Mouse (Mus musculus) embryo, embryonic 9.5 days (tissue): ENCODE measurements at regions not wholly inside any gene's neighbourhood (a gene's known extent, or its start where the extent isn't known, plus 50 kb on each side); places are given as distances from the start of the nearest gene placed in this dataset.

Experiments
- DNase-seq: peaks from one replicate; pipeline ENCODE4 v3.0.0-alpha.2; 2017; ENCODE audit errors: extremely low spot score

DNA sequence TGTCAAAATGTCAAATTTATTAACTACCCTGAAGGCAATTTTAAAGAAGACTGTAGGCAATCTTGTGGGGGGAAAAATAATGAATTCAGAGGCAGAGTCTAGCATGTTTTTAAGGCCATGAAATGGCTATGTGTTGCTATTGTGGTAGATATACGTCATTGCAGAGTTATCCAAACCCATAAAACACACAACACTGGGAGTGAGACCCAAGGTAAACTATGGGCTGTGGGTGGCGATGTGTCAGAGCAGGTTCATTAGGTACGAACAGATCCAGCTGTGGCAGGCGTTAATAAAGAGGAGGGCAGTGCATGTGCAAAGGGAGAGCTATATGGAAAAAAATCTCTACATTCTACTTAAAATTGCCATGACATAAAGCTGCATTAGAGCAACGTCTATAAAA, 189.4 kb upstream of the Btg1 start:
- DNase-seq: no peak

DNA sequence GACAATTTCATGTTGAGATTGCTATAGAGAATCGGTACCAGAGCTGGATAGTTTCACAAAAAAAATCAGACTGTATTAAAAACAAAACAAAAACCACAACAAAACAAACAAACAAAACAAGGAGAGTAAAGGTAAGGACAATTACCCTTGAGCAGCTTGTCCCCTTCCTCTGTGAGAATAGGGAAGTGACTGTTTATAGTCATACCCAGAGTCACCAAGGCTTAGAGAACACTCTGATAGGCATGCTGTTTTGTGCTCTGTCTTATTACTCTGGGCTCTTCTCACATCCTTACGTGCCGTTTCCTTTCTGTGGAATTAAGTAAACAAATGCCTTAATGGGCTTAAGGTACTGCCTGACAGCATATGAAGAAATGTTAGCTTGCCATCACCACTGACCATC, 186.7 kb upstream of the Btg1 start:
- DNase-seq: no peak

DNA sequence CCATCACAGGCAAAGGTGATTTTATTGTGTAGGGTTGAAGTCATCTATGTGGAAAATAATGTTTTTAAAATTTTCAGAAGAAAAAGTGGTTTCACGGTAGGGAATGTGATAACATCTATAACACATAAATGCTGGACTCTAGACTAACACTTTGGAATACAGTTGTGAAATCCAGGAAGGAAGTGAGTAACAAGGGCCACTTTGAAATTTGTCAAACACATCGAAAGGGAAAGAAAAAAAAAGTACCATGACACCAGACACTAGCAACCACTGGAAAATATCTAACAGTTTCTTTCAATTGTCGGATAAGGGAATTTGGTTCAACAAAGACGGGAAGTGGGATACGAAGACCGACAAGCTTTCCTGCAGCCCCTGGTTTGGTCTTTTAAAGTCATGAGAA, 181.7 kb upstream of the Btg1 start:
- DNase-seq: no peak

DNA sequence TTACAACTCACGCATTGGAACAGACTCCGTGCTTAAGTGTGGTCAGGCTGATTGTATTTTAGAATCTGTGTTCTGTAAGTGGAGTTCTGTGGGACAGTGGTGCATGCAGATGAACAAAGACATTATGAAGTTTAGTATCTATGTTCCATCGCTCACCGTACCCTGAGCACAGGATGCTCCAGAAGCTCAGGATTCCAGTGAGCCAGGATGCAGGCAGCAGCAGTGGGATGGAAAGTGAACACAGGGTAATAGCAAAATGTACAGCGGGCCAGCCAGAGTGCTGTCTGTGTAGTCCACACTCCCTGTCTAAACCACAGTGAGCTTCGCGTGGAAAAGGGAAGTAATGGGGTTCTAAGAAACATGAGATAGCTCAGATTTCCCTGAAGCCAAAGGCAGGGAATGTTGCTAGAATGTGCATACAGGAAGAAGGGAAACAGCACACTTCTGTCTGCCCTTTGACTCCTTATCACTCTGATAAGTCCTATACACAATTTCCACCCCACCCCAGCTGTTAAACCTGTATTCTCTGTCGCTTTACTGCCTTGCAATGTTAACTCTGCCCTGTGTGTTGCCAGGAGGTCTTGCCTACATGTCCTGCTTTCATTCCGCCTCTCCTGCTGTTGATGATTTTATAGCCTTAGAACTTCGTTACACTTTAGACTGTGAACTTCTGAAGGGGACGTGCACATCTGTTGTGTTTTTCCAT, 178.3 kb upstream of the Btg1 start:
- DNase-seq: no peak

DNA sequence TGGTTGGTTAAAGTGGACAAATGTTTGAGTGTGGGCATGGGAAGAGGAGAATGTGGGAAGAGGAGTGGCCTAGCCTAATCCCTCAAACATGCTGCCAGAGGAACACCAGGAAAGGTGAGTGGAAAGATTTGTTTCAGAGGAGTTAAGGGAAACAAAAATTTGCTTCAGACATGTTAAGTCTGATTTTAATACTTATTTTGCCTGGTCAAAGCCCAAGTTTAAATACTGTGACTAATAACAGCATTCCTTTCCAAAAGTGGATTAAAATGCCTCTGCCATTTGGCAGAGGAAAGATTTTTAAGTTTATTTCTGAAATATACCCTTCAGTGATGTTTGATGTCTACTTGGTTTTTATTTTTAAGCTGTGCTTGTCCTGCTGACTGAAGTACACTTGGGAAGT, 174.6 kb upstream of the Btg1 start:
- no peak for DNase-seq

DNA sequence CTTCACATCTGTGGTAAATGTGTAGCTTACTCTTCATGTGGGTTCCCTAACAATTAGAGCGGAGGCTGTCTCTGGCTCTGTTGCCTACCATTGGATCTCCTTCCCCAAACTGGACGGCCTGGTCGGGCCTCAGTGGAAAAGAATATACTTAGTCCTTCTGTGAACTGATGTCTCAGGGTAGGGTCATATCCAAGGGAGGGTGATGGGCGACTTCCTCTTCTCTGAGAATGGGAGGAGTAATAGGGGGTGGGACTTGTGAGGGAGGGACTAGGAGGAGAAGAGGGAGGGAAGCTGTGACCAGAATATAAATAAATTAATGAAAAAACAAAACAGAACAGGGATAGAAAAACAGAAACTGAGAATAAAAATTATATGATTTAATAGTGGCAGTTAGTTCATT, 166.5 kb upstream of the Btg1 start:
- no peak for DNase-seq

DNA sequence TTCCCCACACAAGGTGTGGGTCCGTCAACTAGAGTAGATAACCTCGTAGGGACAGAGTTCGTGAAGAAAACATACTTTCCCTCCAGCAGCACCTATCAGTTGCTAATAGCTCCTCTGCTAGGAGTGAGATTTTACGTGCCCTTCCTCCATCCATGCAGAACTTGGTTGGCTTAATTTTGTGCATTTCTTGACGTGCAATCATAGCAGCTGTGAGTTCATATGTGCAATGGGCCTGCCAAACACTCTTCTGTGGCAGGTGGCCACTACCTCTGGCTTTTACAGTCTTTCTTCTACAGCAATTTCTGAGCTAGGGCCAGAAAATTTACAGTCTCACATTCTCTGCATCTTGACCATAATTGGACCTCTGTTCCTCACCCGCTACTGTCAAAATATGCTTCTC, 161.9 kb upstream of the Btg1 start:
- DNase-seq: no peak

DNA sequence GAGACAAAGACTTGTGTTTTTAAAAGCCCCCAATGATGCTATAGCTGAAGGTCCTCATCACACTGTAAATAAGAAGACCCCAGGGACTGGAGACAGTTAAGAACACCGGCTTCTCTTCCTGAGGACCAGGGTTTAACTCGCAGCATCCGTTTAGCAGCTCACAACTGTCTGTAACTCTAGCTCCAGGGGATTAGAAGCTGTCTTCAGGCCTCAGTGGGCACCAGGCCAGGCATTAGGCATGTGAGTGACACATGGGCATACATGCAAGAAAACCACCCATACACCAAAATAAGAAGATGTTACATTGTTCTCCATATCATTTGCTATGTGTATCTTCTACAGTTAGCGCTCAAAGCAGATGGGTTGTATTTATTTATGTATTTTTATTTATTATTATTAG, 158.3 kb upstream of the Btg1 start:
- no peak for DNase-seq

DNA sequence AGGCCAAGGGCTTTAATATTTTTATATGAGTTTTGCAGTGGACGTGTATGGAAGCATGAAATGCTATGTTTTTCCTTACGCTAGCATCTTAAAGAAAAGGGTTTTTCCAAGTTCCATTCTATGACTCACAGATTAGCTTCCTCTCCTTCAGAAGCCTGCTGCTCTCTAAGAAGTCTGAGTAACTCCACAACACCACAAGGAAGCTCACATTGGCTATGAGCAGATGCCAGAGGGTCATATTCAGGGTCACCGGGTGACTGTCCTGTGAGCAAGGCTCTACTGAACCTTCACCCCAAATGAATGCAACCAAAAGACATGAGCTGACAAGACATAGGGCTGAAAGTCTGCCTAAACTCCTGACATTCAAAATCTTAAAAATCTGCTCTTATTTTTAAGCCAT, 157.6 kb upstream of the Btg1 start:
- DNase-seq: no peak

DNA sequence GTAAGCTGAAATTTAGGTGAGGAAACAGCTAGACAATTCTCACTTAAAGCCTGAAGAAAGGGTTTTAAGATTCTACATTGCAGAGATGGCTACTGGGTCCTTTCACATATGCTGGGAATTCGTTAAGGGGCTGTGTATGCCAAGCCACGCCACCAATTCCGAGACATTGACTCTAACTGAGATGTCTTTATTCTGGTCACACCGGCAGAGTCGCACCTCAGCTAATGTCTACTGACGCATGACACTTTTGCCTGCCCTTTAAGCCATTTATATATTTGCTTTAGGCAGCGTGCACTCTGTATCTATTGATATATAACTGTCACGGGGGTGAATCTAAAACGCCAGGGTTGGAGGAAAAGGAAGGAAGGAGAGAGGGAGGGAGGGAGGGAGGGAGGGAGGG, 156.7 kb upstream of the Btg1 start:
- no peak for DNase-seq

DNA sequence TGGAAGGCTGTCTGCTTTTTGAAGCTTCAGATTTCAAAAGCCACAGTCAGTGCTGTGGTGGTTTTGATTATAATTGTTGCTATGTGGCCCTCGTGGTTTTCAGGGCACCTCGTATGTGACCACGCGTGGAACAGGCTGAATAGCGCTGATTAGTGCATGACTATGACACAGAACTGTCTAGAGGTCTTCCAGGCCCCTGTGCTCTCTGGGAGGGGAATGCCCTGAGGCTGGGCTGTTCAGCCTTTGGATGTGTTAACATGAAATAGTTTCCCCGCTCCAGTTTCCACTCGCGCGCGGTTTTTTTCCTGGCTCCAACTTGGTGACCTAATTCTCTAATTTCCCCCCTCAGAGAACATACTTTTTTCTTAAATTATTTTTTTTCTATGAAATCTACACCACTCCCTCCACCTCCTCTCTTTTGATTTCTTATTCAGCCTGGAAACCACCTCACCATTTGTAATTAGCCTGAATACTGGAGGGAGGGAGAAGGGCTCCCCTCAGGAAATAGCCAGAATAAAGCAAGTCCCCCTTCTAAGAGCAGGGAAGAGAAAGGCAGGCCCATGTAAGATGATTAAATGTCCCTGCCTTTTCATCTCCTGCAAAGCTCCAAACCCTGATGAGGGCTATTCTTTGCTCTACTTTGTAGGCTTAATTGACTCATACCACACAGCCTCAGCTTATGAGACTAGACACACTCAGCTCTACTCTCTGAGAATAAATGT, 156.0 kb upstream of the Btg1 start:
- no peak for DNase-seq

DNA sequence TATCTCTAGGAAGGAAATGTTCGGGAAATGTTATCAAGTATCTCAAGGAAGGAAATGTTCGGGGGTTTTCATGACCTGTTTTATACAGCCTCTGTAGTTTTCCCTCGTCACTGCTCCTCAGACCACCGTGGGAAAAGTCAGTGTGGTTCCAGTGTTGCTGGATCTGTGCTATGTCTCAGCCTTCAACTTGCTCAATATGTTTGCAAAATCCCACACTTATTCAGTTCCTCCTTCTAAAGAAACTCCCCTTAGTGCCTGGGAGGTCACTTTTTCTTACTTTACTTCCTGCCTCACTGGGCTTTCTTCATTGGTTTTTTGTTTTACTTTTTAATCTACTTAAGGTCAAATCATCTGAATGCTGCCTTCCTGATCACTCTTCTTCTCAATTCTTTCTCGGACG, 150.8 kb upstream of the Btg1 start:
- no peak for DNase-seq

DNA sequence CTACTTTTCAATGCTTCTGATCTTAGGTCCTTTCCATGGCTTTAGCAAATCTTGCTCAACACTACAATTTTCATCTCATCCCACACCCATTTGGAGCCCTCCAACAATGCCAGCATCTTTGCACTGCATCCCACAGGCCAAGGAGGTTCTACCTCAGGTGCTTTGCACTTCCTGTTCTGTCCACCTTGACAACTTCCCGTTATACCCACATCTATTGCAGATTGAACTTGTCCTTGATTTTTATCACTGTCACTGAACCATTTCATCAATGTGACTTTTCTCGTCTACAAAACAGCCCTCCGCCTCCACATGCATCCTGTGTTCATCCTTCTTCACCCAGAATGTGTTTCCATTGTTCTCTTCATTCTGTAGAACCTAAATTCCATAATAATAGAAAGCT, 150.0 kb upstream of the Btg1 start:
- DNase-seq: no peak

DNA sequence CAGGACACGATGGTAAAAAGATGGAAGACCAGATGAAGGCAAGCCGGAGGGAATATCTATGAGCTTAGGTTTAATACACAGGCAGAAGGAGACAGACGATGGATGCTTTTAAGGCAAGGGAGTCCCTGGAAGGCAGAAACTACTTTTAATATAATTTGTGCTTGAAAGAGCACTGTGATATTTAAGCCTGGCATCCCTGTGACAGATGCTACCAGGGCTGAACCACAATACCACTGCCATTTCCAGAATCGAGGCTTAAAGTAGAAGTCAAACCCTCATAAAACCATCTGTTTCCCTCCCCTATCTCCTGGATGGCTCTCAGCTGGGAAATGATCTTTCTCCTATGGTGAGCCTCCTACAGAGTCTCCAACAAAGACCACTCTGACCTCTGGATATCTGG, 149.1 kb upstream of the Btg1 start:
- DNase-seq: no peak

DNA sequence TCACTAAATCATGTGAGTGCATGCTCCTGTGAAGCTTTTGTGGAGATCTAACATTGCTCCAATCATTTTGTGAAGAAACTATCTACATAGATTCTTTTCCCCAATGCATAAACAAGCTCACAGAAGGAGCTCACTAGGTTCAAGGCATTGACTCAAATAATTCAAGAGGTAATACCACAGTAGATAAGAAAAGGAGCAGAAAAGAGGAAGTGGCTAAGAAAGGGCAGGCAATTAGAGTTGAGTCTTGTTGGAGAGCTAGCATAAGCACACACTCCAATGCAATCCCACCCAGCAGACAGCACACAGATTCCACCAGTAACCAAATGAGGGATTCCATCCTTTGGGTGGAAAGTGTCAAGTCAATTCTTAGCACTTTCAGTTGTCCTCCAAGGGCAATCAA, 145.3 kb upstream of the Btg1 start:
- DNase-seq: no peak

DNA sequence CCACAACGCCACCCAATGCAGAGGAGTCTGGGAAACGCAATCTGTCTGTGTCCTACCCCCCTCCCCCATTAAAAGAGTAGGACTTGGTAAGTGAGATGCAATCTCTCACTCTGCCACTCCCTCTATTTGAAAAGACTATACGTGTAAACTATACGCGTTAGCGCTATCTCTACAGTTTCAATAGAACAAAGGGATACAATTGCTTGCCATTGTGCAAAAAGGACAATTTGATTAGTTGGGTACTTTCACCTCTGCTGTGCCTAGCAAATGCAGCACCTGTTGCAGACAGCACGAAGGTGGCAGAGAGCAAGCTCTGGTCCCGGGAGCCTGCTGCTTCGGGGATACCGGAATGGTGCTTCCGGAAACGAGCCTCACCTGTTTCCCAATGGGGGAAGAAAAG, 137.5 kb upstream of the Btg1 start:
- no peak for DNase-seq

DNA sequence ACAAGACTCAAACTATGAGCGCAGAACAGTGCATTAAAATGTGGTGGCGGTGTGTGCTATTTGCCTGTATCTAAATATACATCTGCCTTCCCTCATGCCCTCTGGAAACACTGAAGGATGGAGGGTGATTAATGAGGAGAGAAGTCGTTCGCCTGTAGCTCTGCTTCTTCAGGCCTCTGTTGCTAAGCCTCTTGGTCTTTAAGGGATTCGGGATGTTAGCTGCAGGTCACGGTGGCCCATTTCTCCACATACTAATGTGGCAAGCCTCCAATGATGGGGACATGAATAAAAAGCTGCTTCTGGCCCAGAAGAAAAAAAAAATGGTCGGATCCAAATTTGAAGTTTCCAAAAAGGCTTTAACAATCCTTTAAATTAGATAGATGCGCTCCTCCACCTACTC, 137.0 kb upstream of the Btg1 start:
- no peak for DNase-seq

DNA sequence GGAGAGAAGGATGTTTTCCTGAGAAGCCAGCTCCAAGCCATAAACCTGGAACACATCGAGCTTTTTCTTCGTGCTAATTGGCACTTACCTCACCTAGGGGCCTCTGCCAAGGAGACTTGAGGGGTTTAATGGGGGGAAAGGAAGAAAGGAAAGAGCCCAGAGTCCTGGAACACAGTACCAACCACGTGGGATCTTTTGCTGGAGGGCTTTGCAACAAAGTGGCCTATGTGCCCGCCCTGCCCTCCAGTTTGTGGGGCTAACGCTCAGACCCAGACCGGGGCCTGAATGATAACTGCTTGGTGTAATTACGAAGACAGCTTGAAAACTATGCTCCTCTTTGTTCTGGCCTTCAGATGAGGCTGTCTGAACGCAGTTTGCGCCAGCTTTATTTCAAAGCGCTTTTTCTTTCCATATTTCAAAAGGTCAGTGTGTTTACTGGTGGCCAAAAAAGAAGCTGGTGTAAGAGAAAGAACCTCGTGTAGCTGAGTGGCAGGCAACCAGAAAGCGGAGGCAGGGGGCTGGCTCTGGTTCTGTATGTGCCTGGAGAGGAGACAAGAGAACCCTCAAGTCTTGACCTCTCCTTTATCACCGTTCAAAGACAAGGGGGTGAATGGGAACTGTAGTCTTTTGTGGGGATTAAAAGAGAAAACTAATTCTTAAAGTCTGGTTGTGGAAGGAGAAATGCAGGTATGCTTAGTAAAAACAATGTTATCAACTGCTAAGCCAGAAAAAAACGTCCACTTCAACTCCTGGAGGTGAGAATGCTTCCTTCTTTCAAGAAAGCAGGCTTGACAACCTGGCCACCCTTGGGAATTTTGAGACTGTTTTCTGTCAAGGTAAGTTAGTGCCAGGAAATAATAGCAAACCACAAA, 136.1 kb upstream of the Btg1 start:
- peak; percentile 24 for DNase-seq

DNA sequence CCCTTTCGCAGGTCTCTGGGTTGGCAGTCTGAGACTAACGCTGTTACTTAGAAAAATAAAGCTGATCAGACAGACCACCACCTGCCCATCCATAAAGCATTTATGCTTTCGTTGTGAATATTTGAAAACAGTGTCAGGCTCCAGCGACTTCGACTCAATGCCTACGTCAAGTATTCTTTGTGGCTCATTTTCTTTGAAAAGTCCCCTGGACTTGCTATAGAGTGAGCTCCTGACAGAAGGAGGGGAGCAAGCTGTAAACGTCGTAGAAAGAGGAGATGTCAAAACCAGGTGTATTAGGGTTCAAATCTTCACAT, 135.5 kb upstream of the Btg1 start:
- DNase-seq: no peak

DNA sequence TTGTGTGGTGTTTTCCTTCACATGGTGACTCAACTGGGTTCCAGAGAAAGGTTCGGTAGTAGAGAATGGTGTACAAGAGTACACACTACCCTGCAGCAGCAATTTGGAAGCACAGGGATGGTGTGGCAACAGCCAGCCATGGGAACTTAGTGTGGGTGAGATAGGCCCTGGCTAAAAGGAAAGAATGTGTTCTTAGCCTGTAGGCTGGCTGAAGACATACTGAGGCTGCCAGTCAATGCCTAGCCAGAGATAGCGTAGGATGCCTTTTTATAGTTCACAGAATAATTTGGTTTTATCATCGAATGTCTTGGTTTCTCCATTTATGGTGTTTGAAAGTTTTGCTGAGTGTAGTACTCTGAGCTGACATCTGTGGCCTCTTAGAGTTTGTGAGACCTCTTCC, 130.1 kb upstream of the Btg1 start:
- DNase-seq: no peak

DNA sequence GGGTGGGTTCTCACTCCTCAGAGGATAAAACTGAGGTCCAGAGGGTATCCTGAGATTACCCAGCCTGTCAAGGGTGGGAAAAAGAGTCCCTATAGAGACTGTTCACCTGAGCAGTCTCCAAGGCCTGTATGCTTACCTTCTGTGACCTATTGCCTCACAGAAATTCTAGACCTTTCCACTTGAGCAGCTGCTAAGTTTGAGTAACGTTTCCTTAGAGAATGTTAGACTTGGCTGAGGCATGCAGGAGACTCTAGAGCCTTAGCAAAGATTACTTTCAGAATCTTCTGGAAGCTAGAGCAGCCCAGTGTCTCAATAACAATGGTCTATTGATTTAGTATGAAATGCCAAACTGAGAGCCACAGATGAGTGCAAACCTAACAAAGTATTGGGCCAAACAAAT, 123.1 kb upstream of the Btg1 start:
- no peak for DNase-seq

DNA sequence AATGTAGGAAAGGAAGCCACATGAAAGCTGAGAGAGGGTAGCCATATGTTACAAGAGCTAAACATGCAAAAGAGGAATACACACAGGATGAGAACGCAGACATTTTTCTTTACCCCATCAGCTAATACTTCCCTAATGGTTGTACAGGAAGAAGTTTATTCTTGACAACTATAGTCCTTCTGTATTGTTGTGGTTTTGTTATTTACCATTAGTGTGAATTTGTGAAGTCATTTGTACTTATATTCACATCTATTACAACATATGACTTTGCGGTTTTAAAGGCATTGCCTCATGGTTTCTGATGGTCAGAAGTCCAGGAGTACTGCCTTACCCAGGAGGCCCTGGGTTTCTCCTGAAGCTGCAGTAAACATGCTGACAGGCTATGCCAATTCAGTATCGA, 120.1 kb upstream of the Btg1 start:
- no peak for DNase-seq

DNA sequence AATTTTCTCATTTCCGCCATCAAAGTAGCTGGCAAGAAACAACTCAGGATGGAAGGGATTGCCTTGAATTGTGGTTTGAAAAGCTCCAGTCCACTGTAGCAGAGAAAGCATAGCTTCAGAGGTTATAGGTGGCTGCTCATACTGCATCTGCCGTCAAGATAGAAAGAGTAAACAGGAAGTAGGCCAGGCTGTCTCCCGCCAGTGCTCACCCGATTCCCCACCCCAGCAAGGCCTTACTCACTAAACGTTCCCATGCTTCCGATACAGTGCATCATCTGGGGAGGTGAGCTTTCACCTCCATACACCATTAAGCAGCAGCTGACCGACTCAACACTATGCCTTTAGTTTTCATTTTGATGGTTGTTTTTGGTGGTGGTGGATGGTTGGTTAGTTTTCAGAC, 119.3 kb upstream of the Btg1 start:
- no peak for DNase-seq
